Mouse (Mus musculus) monocyte, adult 5-6 weeks (primary cell): ENCODE results near the gene Arhgap30. TPM values are rescaled to one million over a fixed set of nuclear protein-coding genes. Genes with fewer than 3 reads are reported as not detected.

Experiments used
- ATAC-seq: fragments of 153-309, 156-312 bp; replicated peaks from 2 replicates; pipeline ENCODE4 v1.8.0; 2017; ENCODE audit warnings: mild to moderate bottlenecking; ENCODE audit not compliant: low TSS enrichment, insufficient number of reproducible peaks, severe bottlenecking, poor library complexity, low FRiP score
- total RNA-seq: library from RNA; stranded (forward); fragments of 200-1000, 200-491, 200-594 nt; gene quantifications from 3 replicates; pipeline ENCODE4 v1.2.3, GENCODE M21; 2017

Arhgap30 gene
- total RNA-seq, 1 experiment from 2014 or later = 376 TPM

- ATAC-seq = no peak
These were observed 15.9 kb upstream of the Arhgap30 start for GRCm38 (mm10) chr1:171372880-171373279.

GRCm38 (mm10) chr1:171373946-171374345, 14.8 kb upstream of the Arhgap30 start:
- ATAC-seq = no peak

- no peak for ATAC-seq
These were observed 13.1 kb upstream of the Arhgap30 start for GRCm38 (mm10) chr1:171375646-171376097.

GRCm38 (mm10) chr1:171378298-171378697, 10.5 kb upstream of the Arhgap30 start:
- ATAC-seq = no peak

GRCm38 (mm10) chr1:171379935-171380599, 8.7 kb upstream of the Arhgap30 start:
- peak; percentile 84 for ATAC-seq

GRCm38 (mm10) chr1:171382096-171382620, 6.6 kb upstream of the Arhgap30 start:
- ATAC-seq = no peak

- no peak for ATAC-seq
These were observed 4.4 kb upstream of the Arhgap30 start for GRCm38 (mm10) chr1:171384361-171384760.

- ATAC-seq = no peak
These were observed 3.6 kb upstream of the Arhgap30 start for GRCm38 (mm10) chr1:171385171-171385570.

- no peak for ATAC-seq
These were observed 1.7 kb upstream of the Arhgap30 start for GRCm38 (mm10) chr1:171387099-171387498.

- peak; percentile 81 for ATAC-seq
These were observed 1.3 kb downstream of the Arhgap30 start for GRCm38 (mm10) chr1:171390101-171390500.

- ATAC-seq = no peak
These were observed 13.1 kb downstream of the Arhgap30 start for GRCm38 (mm10) chr1:171401821-171402220.

GRCm38 (mm10) chr1:171402991-171403390, 14.2 kb downstream of the Arhgap30 start:
- no peak for ATAC-seq

- ATAC-seq = no peak
These were observed 18.5 kb downstream of the Arhgap30 start for GRCm38 (mm10) chr1:171407263-171407662.

GRCm38 (mm10) chr1:171410231-171410630, 21.5 kb downstream of the Arhgap30 start:
- ATAC-seq = no peak

GRCm38 (mm10) chr1:171410947-171411484, 22.3 kb downstream of the Arhgap30 start, which contains the start of gene Usf1:
Usf1 (plus strand) TSS chr1:171411313.
- ATAC-seq = peak; percentile 78

- no peak for ATAC-seq
These were observed 22.8 kb downstream of the Arhgap30 start for GRCm38 (mm10) chr1:171411492-171411941.

GRCm38 (mm10) chr1:171412001-171412441, 23.3 kb downstream of the Arhgap30 start:
- ATAC-seq = peak; percentile 38

- no peak for ATAC-seq
These were observed 23.7 kb downstream of the Arhgap30 start for GRCm38 (mm10) chr1:171412446-171412845.

- ATAC-seq = no peak
These were observed 24.9 kb downstream of the Arhgap30 start for GRCm38 (mm10) chr1:171413608-171414007.

- no peak for ATAC-seq
These were observed 29.9 kb downstream of the Arhgap30 start, which contains the start of gene Tstd1 for GRCm38 (mm10) chr1:171418660-171419059. Tstd1 (plus strand) TSS chr1:171418872.
